Mouse (Mus musculus) small intestine, adult 2 months (tissue): ENCODE data around the gene Ces1h. TPM values are rescaled to one million over a fixed set of nuclear protein-coding genes. Genes with fewer than 3 reads are reported as not detected.
"Not testable (repeated sequence)": the region's sequence is repeated elsewhere in the genome, so short reads cannot be mapped to it uniquely, and the experiment has no call there.

Source experiments
- H3K27ac ChIP-seq: fragments of 200-500 bp; 2 replicates; pipeline ENCODE4 v1.5.1; 2012; ENCODE audit warnings: low read depth, low read length, control low read depth, inconsistent platforms; ENCODE audit not compliant: insufficient read depth
- H3K27me3 ChIP-seq: fragments of 200-500 bp; 2 replicates; pipeline ENCODE4 v1.6.1; 2012; ENCODE audit warnings: mild to moderate bottlenecking, moderate library complexity, low read length, inconsistent platforms; ENCODE audit not compliant: control insufficient read depth, insufficient read depth
- H3K36me3 ChIP-seq: fragments of 200-500 bp; 2 replicates; pipeline ENCODE4 v1.6.1; 2012; ENCODE audit warnings: mild to moderate bottlenecking, low read length, control low read depth, inconsistent platforms; ENCODE audit not compliant: control insufficient read depth, insufficient read depth
- H3K4me1 ChIP-seq: fragments of 200-500 bp; 2 replicates; pipeline ENCODE4 v1.6.1; 2012; ENCODE audit warnings: low read length, inconsistent platforms, mixed read lengths; ENCODE audit not compliant: control insufficient read depth, insufficient read depth, insufficient read length
- H3K4me3 ChIP-seq: fragments of 200-500 bp; 2 replicates; pipeline ENCODE4 v1.5.1; 2012; ENCODE audit warnings: low read depth, mild to moderate bottlenecking, control low read depth, inconsistent platforms, low read length, moderate library complexity
- CTCF ChIP-seq: fragments of 200-500 bp; IDR thresholded peaks from 2 replicates; pipeline ENCODE4 v1.5.1; 2012; ENCODE audit warnings: low read depth, mild to moderate bottlenecking, control low read depth, inconsistent platforms, low read length, moderate library complexity, mixed read lengths; ENCODE audit not compliant: insufficient replicate concordance, insufficient read length; ENCODE audit errors: extremely low read depth
- POLR2A ChIP-seq: fragments of 200-500 bp; IDR thresholded peaks from 2 replicates; pipeline ENCODE4 v1.6.1; 2012; ENCODE audit warnings: low read depth, mild to moderate bottlenecking, control low read depth, inconsistent platforms, low read length, moderate library complexity
- WGBS: fragments of 180-500 bp; shearing (Covaris S2); methylation state at CpG from one replicate; pipeline ENCODE4 v1.1.7; 2018; 5-methylcytosine and 5-hydroxymethylcytosine counted together
- polyA plus RNA-seq: library from polyadenylated mRNA; depleted of rRNA; stranded (reverse); fragments of >200 nt; gene quantifications from 2 replicates; pipeline ENCODE4 v1.2.3, GENCODE M21; 2012; rRNA removed

The Ces1h gene
- not detected in 2 replicates for polyA plus RNA-seq

DNA sequence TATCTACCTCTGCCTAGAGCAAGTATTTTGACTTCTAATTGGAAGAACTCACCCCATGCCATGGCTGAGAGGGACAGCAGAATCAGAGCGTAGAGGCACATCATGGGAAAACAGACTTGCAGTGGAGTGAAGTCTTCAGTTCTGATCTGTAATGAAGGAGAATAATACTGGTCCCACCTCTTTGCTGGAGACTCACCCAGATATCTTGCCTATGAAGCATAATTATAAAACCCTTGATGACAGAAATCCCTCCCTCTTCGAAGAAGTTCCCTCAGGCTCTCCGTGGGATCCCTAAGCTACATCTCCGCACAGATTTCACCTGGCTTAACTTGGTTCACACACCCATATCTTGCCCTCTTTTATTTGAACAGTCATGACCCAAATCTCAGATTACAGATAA lies at the start of gene Ces1h:
TSS of gene Ces1h (minus strand) at position 101 of the 400 bp plus-strand sequence.
- H3K4me3 ChIP-seq: no peak within 1 kb of the TSS
- H3K36me3 ChIP-seq: no peaks in the 10 kb centered on the region
- TF ChIP-seq POLR2A (no peak), CTCF (no peak)
- H3K27ac ChIP-seq: no peak within 1 kb of the TSS
- H3K4me1 ChIP-seq: no peaks in the 10 kb centered on the region
- H3K27me3 ChIP-seq: no peaks in the 10 kb centered on the region
- 89% methylated on average over 4 of the region's 4 CpGs for WGBS

GRCm38 (mm10) chr8:93427195-93427594 lies 47.7 kb upstream of the Ces1h start:
- TF ChIP-seq POLR2A: no peak
- TF ChIP-seq CTCF: no peak
- 88% methylated on average over 16 of the region's 16 CpGs for WGBS
- H3K36me3 ChIP-seq: no peaks in the 10 kb centered on the region
- no peaks in the 10 kb centered on the region for H3K27me3 ChIP-seq
- no peaks in the 10 kb centered on the region for H3K4me1 ChIP-seq
- H3K4me3 ChIP-seq: no peak overlapping the region
- H3K27ac ChIP-seq: no peak overlapping the region

DNA sequence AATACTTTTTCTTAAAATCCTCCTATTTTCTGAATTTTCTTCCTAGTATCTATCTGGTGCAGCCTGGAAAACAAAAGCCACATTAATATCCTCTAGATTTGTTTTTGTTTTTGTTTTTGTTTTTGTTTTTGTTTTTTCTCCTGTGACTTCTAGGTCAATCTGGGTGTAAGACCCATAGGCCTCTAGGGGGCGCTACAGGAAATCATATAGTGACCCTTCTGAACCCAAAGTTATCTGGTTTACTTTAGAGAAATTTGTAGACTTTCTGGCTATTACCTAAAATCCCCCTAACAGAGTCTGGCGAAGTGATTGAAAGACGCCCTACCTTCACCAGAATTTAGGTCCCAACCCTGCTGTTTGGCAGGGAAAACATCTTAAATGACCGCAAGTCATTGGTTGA lies 35.9 kb upstream of the Ces1h start:
- H3K27ac ChIP-seq: no peak overlapping the region
- TF ChIP-seq CTCF: no peak
- TF ChIP-seq POLR2A: no peak
- H3K4me3 ChIP-seq: no peak overlapping the region
- 73% methylated on average over 4 of the region's 4 CpGs for WGBS
- H3K4me1 ChIP-seq: no peaks in the 10 kb centered on the region
- H3K36me3 ChIP-seq: no peaks in the 10 kb centered on the region
- H3K27me3 ChIP-seq: no peaks in the 10 kb centered on the region

DNA sequence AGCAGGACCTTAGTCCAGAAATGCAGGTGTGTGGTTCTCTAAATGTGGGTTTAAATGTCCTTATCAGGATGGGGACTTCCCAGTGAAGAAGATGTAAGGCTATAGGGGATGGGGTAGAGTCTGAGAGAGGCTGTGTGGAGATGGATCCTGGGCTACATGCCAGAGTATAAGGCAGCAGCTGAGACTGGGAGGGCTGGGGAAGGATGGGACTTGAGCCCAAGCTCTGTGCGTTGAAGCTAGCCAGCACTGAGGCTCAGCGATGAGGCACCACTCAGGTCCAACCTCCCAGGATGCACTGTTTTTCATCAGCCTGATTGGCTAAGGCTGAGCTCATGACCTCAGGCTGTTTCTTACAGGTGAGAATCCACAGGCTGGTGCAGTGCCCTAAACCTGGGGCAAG lies 29.3 kb upstream of the Ces1h start:
- Histone ChIP-seq H3K27ac (no peak overlapping the region), H3K4me1 (no peaks in the 10 kb centered on the region), H3K4me3 (no peak overlapping the region), H3K27me3 (no peaks in the 10 kb centered on the region), H3K36me3 (no peaks in the 10 kb centered on the region)
- WGBS: 73% methylated on average over 2 of the region's 2 CpGs
- TF ChIP-seq POLR2A (no peak), CTCF (no peak)

- H3K27me3 ChIP-seq: no peaks in the 10 kb centered on the region
- 60% methylated on average over 2 of the region's 2 CpGs for WGBS
- TF ChIP-seq CTCF (no peak), POLR2A (no peak)
- no peaks in the 10 kb centered on the region for H3K36me3 ChIP-seq
- H3K4me1 ChIP-seq: peaks cover 17% of the 10 kb centered on the region; the same call in 1 of the 2 replicates
- no peak overlapping the region for H3K4me3 ChIP-seq
- no peak overlapping the region for H3K27ac ChIP-seq
Observed at GRCm38 (mm10) chr8:93399698-93400097, 20.2 kb upstream of the Ces1h start.

GRCm38 (mm10) chr8:93398044-93398443 lies 18.5 kb upstream of the Ces1h start:
- Histone ChIP-seq H3K36me3 (no peaks in the 10 kb centered on the region), H3K27me3 (no peaks in the 10 kb centered on the region), H3K27ac (no peak overlapping the region), H3K4me3 (no peak overlapping the region), H3K4me1 (peaks cover 20% of the 10 kb centered on the region; the same call in 1 of the 2 replicates)
- TF ChIP-seq POLR2A: no peak
- no peak for TF ChIP-seq CTCF
- WGBS: 13% methylated on average over 1 of the region's 1 CpGs

- peak overlapping the region; percentile 29; the same call in 1 of the 2 replicates for H3K27ac ChIP-seq
- H3K4me3 ChIP-seq, H3K27me3 ChIP-seq, H3K36me3 ChIP-seq: not testable (repeated sequence)
- peaks cover 10% of the 10 kb centered on the region; the same call in 1 of the 2 replicates for H3K4me1 ChIP-seq
- 12% methylated on average over 8 of the region's 8 CpGs for WGBS
Observed at GRCm38 (mm10) chr8:93394079-93394619, 14.6 kb upstream of the Ces1h start.

DNA sequence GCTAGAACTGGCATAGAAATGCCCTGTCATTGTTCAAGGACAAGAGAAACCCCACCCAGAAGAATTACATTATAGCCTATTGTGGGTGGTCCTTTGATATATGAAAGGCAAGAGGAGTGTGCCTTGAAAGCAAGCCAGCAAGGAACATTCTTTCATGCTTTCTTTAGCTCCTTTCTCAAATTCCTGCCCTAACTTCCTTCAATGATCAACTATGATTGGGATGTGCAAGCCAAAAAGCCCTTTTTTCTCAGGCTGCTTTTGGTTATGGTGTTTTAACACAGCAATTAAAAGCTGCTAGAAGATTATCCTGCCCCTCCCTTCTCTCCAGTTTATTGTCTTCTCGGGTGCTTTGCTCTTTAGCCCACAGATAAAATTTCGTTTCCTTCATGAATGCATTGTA lies 10.0 kb downstream of the Ces1h start:
- TF ChIP-seq POLR2A (no peak), CTCF (no peak)
- H3K4me3 ChIP-seq: no peak overlapping the region
- peak overlapping the region; percentile 56 for H3K27ac ChIP-seq
- H3K36me3 ChIP-seq: no peaks in the 10 kb centered on the region
- WGBS: 7% methylated on average over 2 of the region's 2 CpGs
- H3K4me1 ChIP-seq: peaks cover 17% of the 10 kb centered on the region; the same call in 1 of the 2 replicates
- no peaks in the 10 kb centered on the region for H3K27me3 ChIP-seq
